Mouse (Mus musculus) Muller cell, postnatal 12 days (primary cell): ENCODE measurements around the gene Zfp597.
"Not testable (repeated sequence)": the region's sequence is repeated elsewhere in the genome, so short reads cannot be mapped to it uniquely, and the experiment has no call there.

Source experiments
- DNase-seq: peaks from one replicate; pipeline ENCODE4 v3.0.0-alpha.2; 2015; ENCODE audit errors: inconsistent ontology term

Gene Zfp597

GRCm38 (mm10) chr16:3859254-3859653 lies 25.1 kb downstream of the Zfp597 start:
- DNase-seq = no peak

GRCm38 (mm10) chr16:3855776-3856175 lies 28.6 kb downstream of the Zfp597 start:
- no peak for DNase-seq

GRCm38 (mm10) chr16:3854437-3855182 lies 29.8 kb downstream of the Zfp597 start:
- no peak for DNase-seq

GRCm38 (mm10) chr16:3852586-3852985 lies 31.8 kb downstream of the Zfp597 start:
- DNase-seq = no peak

GRCm38 (mm10) chr16:3851301-3851700 lies 33.1 kb downstream of the Zfp597 start:
- DNase-seq = not testable (repeated sequence)

GRCm38 (mm10) chr16:3848416-3848815 lies 35.9 kb downstream of the Zfp597 start:
- no peak for DNase-seq

- no peak for DNase-seq
Observed at GRCm38 (mm10) chr16:3847871-3848270, 36.5 kb downstream of the Zfp597 start.

GRCm38 (mm10) chr16:3846711-3847518 lies 37.4 kb downstream of the Zfp597 start, which contains the start of gene Zfp174:
Zfp174 (plus strand) TSS chr16:3847268.
- peak; percentile 96 for DNase-seq

- DNase-seq = no peak
Observed at GRCm38 (mm10) chr16:3843796-3844195, 40.6 kb downstream of the Zfp597 start.

- peak; percentile 29 for DNase-seq
Observed at GRCm38 (mm10) chr16:3842989-3843388, 41.4 kb downstream of the Zfp597 start.

GRCm38 (mm10) chr16:3839157-3839885 lies 45.0 kb downstream of the Zfp597 start:
- DNase-seq = no peak

GRCm38 (mm10) chr16:3835461-3835860 lies 48.9 kb downstream of the Zfp597 start:
- no peak for DNase-seq

- DNase-seq = no peak
Observed at GRCm38 (mm10) chr16:3830588-3831109, 53.7 kb downstream of the Zfp597 start, which contains the start of gene Olfr15. Olfr15 (plus strand) TSS chr16:3830878.

GRCm38 (mm10) chr16:3829727-3830126 lies 54.6 kb downstream of the Zfp597 start:
- DNase-seq = no peak

GRCm38 (mm10) chr16:3828021-3828420 lies 56.3 kb downstream of the Zfp597 start:
- no peak for DNase-seq

- peak; percentile 80 for DNase-seq
Observed at GRCm38 (mm10) chr16:3820202-3820601, 64.2 kb downstream of the Zfp597 start.

GRCm38 (mm10) chr16:3814667-3815066 lies 69.7 kb downstream of the Zfp597 start:
- DNase-seq = not testable (repeated sequence)
